Comparison of ENCODE assay signal across 22 mouse cellular contexts in genomic region chr15:71276566-71276912, GRCm38 (mm10).
DNase-seq lines count a peak whose midpoint lies in the region; ATAC-seq and TF ChIP-seq lines count a peak whose summit lies in the region.
"Had no signal": no experiment of that assay in that cellular context is flagged by ENCODE, and none has a peak within 500 bp of the region (broad histone marks: within the 10 kb centered on the region; RNA-seq: fewer than 3 reads in every experiment).

No protein-coding gene starts in this region.

- H3K36me3 ChIP-seq in forebrain, embryonic 16.5 days (ENCODE audit: control insufficient read depth, insufficient read depth), result no peaks in the 10 kb centered on the region
- no peaks in the 10 kb centered on the region for H3K36me3 ChIP-seq in forebrain, embryonic 10.5 days (replicated peaks)
- no peaks in the 10 kb centered on the region for H3K36me3 ChIP-seq in hindbrain, embryonic 13.5 days
- H3K36me3 ChIP-seq in hindbrain, postnatal 0 days (ENCODE audit: insufficient read depth, low read length), result no peaks in the 10 kb centered on the region
- H3K36me3 ChIP-seq in midbrain, embryonic 13.5 days, result no peaks in the 10 kb centered on the region
- H3K36me3 ChIP-seq in midbrain, postnatal 0 days (ENCODE audit: insufficient read depth, low read length), result no peaks in the 10 kb centered on the region
- H3K36me3 ChIP-seq in midbrain, embryonic 16.5 days (ENCODE audit: control insufficient read depth, insufficient read depth, low read length), result no peaks in the 10 kb centered on the region
- H3K36me3 ChIP-seq in midbrain, embryonic 10.5 days, result no peaks in the 10 kb centered on the region
- H3K36me3 ChIP-seq: embryonic facial prominence, embryonic 13.5 days; embryonic facial prominence, embryonic 15.5 days; forebrain, embryonic 12.5 days had no signal

- TF ChIP-seq CTCF in hindbrain, postnatal 0 days (IDR thresholded peaks at IDR 0.05; ENCODE audit: low read depth), result no peak
- TF ChIP-seq CTCF in midbrain, postnatal 0 days (IDR thresholded peaks at IDR 0.05), result no peak

- H3K27me3 ChIP-seq in forebrain, embryonic 16.5 days (replicated peaks; ENCODE audit: control insufficient read depth, insufficient read depth, low read length), result no peaks in the 10 kb centered on the region
- no peaks in the 10 kb centered on the region for H3K27me3 ChIP-seq in forebrain, embryonic 10.5 days (ENCODE audit: poor library complexity, severe bottlenecking)
- no peaks in the 10 kb centered on the region for H3K27me3 ChIP-seq in hindbrain, embryonic 13.5 days
- no peaks in the 10 kb centered on the region for H3K27me3 ChIP-seq in hindbrain, postnatal 0 days (ENCODE audit: insufficient read depth, low read length)
- H3K27me3 ChIP-seq in midbrain, embryonic 13.5 days, result no peaks in the 10 kb centered on the region
- no peaks in the 10 kb centered on the region for H3K27me3 ChIP-seq in midbrain, postnatal 0 days (ENCODE audit: insufficient read depth, low read length)
- H3K27me3 ChIP-seq in midbrain, embryonic 16.5 days (ENCODE audit: control insufficient read depth, insufficient read depth, low read depth, low read length), result no peaks in the 10 kb centered on the region
- H3K27me3 ChIP-seq in midbrain, embryonic 10.5 days (ENCODE audit: low read depth, poor library complexity, severe bottlenecking), result no peaks in the 10 kb centered on the region
- H3K27me3 ChIP-seq: embryonic facial prominence, embryonic 13.5 days; embryonic facial prominence, embryonic 15.5 days; forebrain, embryonic 12.5 days had no signal

- no peak overlapping the region for H3K9ac ChIP-seq in forebrain, embryonic 16.5 days (replicated peaks; ENCODE audit: low read depth, low read length)
- no peak overlapping the region for H3K9ac ChIP-seq in hindbrain, embryonic 13.5 days
- H3K9ac ChIP-seq in hindbrain, postnatal 0 days (replicated peaks; ENCODE audit: low read length), result no peak overlapping the region
- no peak overlapping the region for H3K9ac ChIP-seq in midbrain, embryonic 13.5 days (replicated peaks)
- no peak overlapping the region for H3K9ac ChIP-seq in midbrain, postnatal 0 days (replicated peaks; ENCODE audit: low read length, poor library complexity, severe bottlenecking)
- no peak overlapping the region for H3K9ac ChIP-seq in midbrain, embryonic 16.5 days (ENCODE audit: low read depth, low read length)
- H3K9ac ChIP-seq: embryonic facial prominence, embryonic 13.5 days; embryonic facial prominence, embryonic 15.5 days; forebrain, embryonic 12.5 days had no signal

- no peak for DNase-seq in forebrain, embryonic 10.5 days (ENCODE audit: extremely low spot score, low spot score)
- no peak for DNase-seq in hindbrain, postnatal 0 days (ENCODE audit: low spot score)
- DNase-seq in midbrain, postnatal 0 days (ENCODE audit: low spot score), result no peak
- DNase-seq in midbrain, embryonic 10.5 days (ENCODE audit: low spot score), result no peak
- DNase-seq: adrenal gland, adult 2 months; adrenal gland, postnatal 10 days; adrenal gland, postnatal 25 days; cerebellum, adult 11 months; cerebellum, adult 18-20 months; cerebellum, adult 8-10 months; cerebellum, adult 9-11 months; cerebellum, postnatal 14 days; cerebellum, postnatal 36 days; embryo, embryonic 11 days had no signal

- H3K4me2 ChIP-seq in forebrain, embryonic 16.5 days (ENCODE audit: low read length), result no peak overlapping the region
- H3K4me2 ChIP-seq in hindbrain, embryonic 13.5 days, result no peak overlapping the region
- H3K4me2 ChIP-seq in hindbrain, postnatal 0 days (ENCODE audit: low read depth, low read length), result no peak overlapping the region
- H3K4me2 ChIP-seq in midbrain, embryonic 13.5 days (replicated peaks), result no peak overlapping the region
- no peak overlapping the region for H3K4me2 ChIP-seq in midbrain, postnatal 0 days (ENCODE audit: low read depth, low read length, poor library complexity, severe bottlenecking)
- H3K4me2 ChIP-seq in midbrain, embryonic 16.5 days (ENCODE audit: low read length), result no peak overlapping the region
- H3K4me2 ChIP-seq: embryonic facial prominence, embryonic 13.5 days; embryonic facial prominence, embryonic 15.5 days; forebrain, embryonic 12.5 days had no signal

- H3K9me3 ChIP-seq in forebrain, embryonic 16.5 days (ENCODE audit: control insufficient read depth, low read length), result no peaks in the 10 kb centered on the region
- no peaks in the 10 kb centered on the region for H3K9me3 ChIP-seq in forebrain, embryonic 10.5 days
- H3K9me3 ChIP-seq in hindbrain, embryonic 13.5 days, result no peaks in the 10 kb centered on the region
- H3K9me3 ChIP-seq in hindbrain, postnatal 0 days (ENCODE audit: low read length), result no peaks in the 10 kb centered on the region
- no peaks in the 10 kb centered on the region for H3K9me3 ChIP-seq in midbrain, embryonic 13.5 days
- no peaks in the 10 kb centered on the region for H3K9me3 ChIP-seq in midbrain, postnatal 0 days (ENCODE audit: low read length)
- H3K9me3 ChIP-seq in midbrain, embryonic 16.5 days (replicated peaks; ENCODE audit: control insufficient read depth, low read length, poor library complexity, severe bottlenecking), result no peaks in the 10 kb centered on the region
- H3K9me3 ChIP-seq in midbrain, embryonic 10.5 days (replicated peaks), result no peaks in the 10 kb centered on the region
- H3K9me3 ChIP-seq: embryonic facial prominence, embryonic 13.5 days; embryonic facial prominence, embryonic 15.5 days; forebrain, embryonic 12.5 days had no signal

- H3K4me3 ChIP-seq in forebrain, embryonic 16.5 days (replicated peaks; ENCODE audit: low read length), result no peak overlapping the region
- H3K4me3 ChIP-seq in forebrain, embryonic 10.5 days, result no peak overlapping the region
- no peak overlapping the region for H3K4me3 ChIP-seq in hindbrain, embryonic 13.5 days
- no peak overlapping the region for H3K4me3 ChIP-seq in hindbrain, postnatal 0 days (ENCODE audit: low read length)
- no peak overlapping the region for H3K4me3 ChIP-seq in midbrain, embryonic 13.5 days (replicated peaks)
- H3K4me3 ChIP-seq in midbrain, postnatal 0 days (ENCODE audit: low read depth, low read length), result no peak overlapping the region
- H3K4me3 ChIP-seq in midbrain, embryonic 16.5 days (ENCODE audit: low read depth, low read length), result no peak overlapping the region
- no peak overlapping the region for H3K4me3 ChIP-seq in midbrain, embryonic 10.5 days
- H3K4me3 ChIP-seq: embryonic facial prominence, embryonic 13.5 days; embryonic facial prominence, embryonic 15.5 days; erythroblast, embryonic 14.5 days; forebrain, embryonic 12.5 days had no signal

- 0 out of 2 replicates have a peak, but pooled peaks cover 2% of the 10 kb centered on the region for H3K4me1 ChIP-seq in forebrain, embryonic 16.5 days (replicated peaks; ENCODE audit: control insufficient read depth, insufficient read depth, low read length)
- no peaks in the 10 kb centered on the region for H3K4me1 ChIP-seq in forebrain, embryonic 10.5 days
- no peaks in the 10 kb centered on the region for H3K4me1 ChIP-seq in hindbrain, embryonic 13.5 days (replicated peaks)
- no peaks in the 10 kb centered on the region for H3K4me1 ChIP-seq in hindbrain, postnatal 0 days (ENCODE audit: insufficient read depth, low read length)
- no peaks in the 10 kb centered on the region for H3K4me1 ChIP-seq in midbrain, embryonic 13.5 days (replicated peaks)
- no peaks in the 10 kb centered on the region for H3K4me1 ChIP-seq in midbrain, postnatal 0 days (ENCODE audit: insufficient read depth, low read length)
- H3K4me1 ChIP-seq in midbrain, embryonic 16.5 days (ENCODE audit: control insufficient read depth, insufficient read depth, low read length), result no peaks in the 10 kb centered on the region
- H3K4me1 ChIP-seq in midbrain, embryonic 10.5 days, result no peaks in the 10 kb centered on the region
- H3K4me1 ChIP-seq: embryonic facial prominence, embryonic 13.5 days; embryonic facial prominence, embryonic 15.5 days; forebrain, embryonic 12.5 days had no signal

- H3K27ac ChIP-seq in forebrain, embryonic 16.5 days (ENCODE audit: low read length), result no peak overlapping the region
- H3K27ac ChIP-seq in forebrain, embryonic 10.5 days, result no peak overlapping the region
- H3K27ac ChIP-seq in hindbrain, embryonic 13.5 days, result no peak overlapping the region
- H3K27ac ChIP-seq in hindbrain, postnatal 0 days, result no peak overlapping the region
- H3K27ac ChIP-seq in midbrain, embryonic 13.5 days, result no peak overlapping the region
- no peak overlapping the region for H3K27ac ChIP-seq in midbrain, postnatal 0 days (ENCODE audit: low read depth, low read length)
- no peak overlapping the region for H3K27ac ChIP-seq in midbrain, embryonic 16.5 days (ENCODE audit: low read length)
- H3K27ac ChIP-seq in midbrain, embryonic 10.5 days (replicated peaks), result no peak overlapping the region
- H3K27ac ChIP-seq: embryonic facial prominence, embryonic 13.5 days; embryonic facial prominence, embryonic 15.5 days; forebrain, embryonic 12.5 days had no signal

- WGBS in forebrain, embryonic 16.5 days, result 60% methylated on average over 2 of the region's 2 CpGs
- 75% methylated on average over 2 of the region's 2 CpGs for WGBS in forebrain, embryonic 10.5 days
- 53% methylated on average over 2 of the region's 2 CpGs for WGBS in hindbrain, embryonic 13.5 days
- 55% methylated on average over 2 of the region's 2 CpGs for WGBS in hindbrain, postnatal 0 days
- WGBS in midbrain, embryonic 13.5 days, result 62% methylated on average over 2 of the region's 2 CpGs
- WGBS in midbrain, postnatal 0 days, result 45% methylated on average over 2 of the region's 2 CpGs
- WGBS in midbrain, embryonic 16.5 days, result 63% methylated on average over 2 of the region's 2 CpGs
- 80% methylated on average over 2 of the region's 2 CpGs for WGBS in midbrain, embryonic 10.5 days

- ATAC-seq in forebrain, embryonic 16.5 days, result peak; percentile 34; the same call in 1 of the 2 replicates
- ATAC-seq in hindbrain, embryonic 13.5 days (ENCODE audit: low FRiP score), result peak; percentile 46; the same call in 1 of the 2 replicates
- no peak for ATAC-seq in hindbrain, postnatal 0 days
- ATAC-seq in midbrain, embryonic 13.5 days, result peak; percentile 60
- ATAC-seq in midbrain, postnatal 0 days (ENCODE audit: low FRiP score), result no peak
- ATAC-seq in midbrain, embryonic 16.5 days, result peak; percentile 72

Comparison
In these comparisons a context has a peak if more than half of its experiments do, and no peak if none do; other contexts are left out.
1. ATAC-seq: peak in forebrain, embryonic 16.5 days (single experiment), hindbrain, embryonic 13.5 days (single experiment), midbrain, embryonic 13.5 days (single experiment) and midbrain, embryonic 16.5 days (single experiment); none in hindbrain, postnatal 0 days (single experiment) and midbrain, postnatal 0 days (single experiment).